Mouse (Mus musculus): ENCODE results near the gene Ucma. TPM values are rescaled to one million over a fixed set of nuclear protein-coding genes. Genes with fewer than 3 reads are reported as not detected.

The Ucma gene
- polyA plus RNA-seq, 1 experiment from 2014 or later = not detected

GRCm38 (mm10) chr2:4978091-4978490 is 2.2 kb downstream of the Ucma start:
- no peaks in the 10 kb centered on the region; the same call in 1 of the 2 replicates for H3K4me1 ChIP-seq (replicated peaks)
- H3K9ac ChIP-seq = no peak overlapping the region

GRCm38 (mm10) chr2:4983987-4984386 is 8.1 kb downstream of the Ucma start:
- H3K4me3 ChIP-seq (replicated peaks) = no peak overlapping the region

More at GRCm38 (mm10) chr2:4978091-4978490, 2.2 kb downstream of the Ucma start:
- ATAC-seq (ENCODE audit: low read depth) (no peak), DNase-seq (no peak)
- H3K4me2 ChIP-seq = no peak overlapping the region
- no peaks in the 10 kb centered on the region for H3K36me3 ChIP-seq
- H3K27me3 ChIP-seq = no peaks in the 10 kb centered on the region
- no peaks in the 10 kb centered on the region for H3K9me3 ChIP-seq (replicated peaks)
- no peak overlapping the region for H3K27ac ChIP-seq
- 38% methylated on average over 8 of the region's 8 CpGs for WGBS (ENCODE audit: insufficient replicate concordance)
- no peak overlapping the region for H3K4me3 ChIP-seq (replicated peaks)

GRCm38 (mm10) chr2:4985000-4985399 is 9.1 kb downstream of the Ucma start:
- H3K4me1 ChIP-seq (replicated peaks) = no peaks in the 10 kb centered on the region; the same call in 1 of the 2 replicates
- H3K36me3 ChIP-seq = peaks cover 11% of the 10 kb centered on the region; the same call in 1 of the 2 replicates
- 67% methylated on average over 6 of the region's 6 CpGs for WGBS (ENCODE audit: insufficient replicate concordance)
- no peaks in the 10 kb centered on the region for H3K9me3 ChIP-seq (replicated peaks)
- H3K4me3 ChIP-seq (replicated peaks) = no peak overlapping the region
- DNase-seq = no peak
- H3K4me2 ChIP-seq = no peak overlapping the region
- H3K27me3 ChIP-seq = no peaks in the 10 kb centered on the region
- no peak overlapping the region for H3K9ac ChIP-seq
- H3K27ac ChIP-seq = no peak overlapping the region
- ATAC-seq (ENCODE audit: low read depth) = no peak

More at GRCm38 (mm10) chr2:4983987-4984386, 8.1 kb downstream of the Ucma start:
- Histone ChIP-seq H3K36me3 (0 out of 2 replicates have a peak, but pooled peaks cover 5% of the 10 kb centered on the region), H3K27me3 (no peaks in the 10 kb centered on the region), H3K27ac (no peak overlapping the region), H3K4me2 (no peak overlapping the region), H3K9ac (no peak overlapping the region), H3K4me1 (replicated peaks) (no peaks in the 10 kb centered on the region; the same call in 1 of the 2 replicates), H3K9me3 (replicated peaks) (no peaks in the 10 kb centered on the region)
- 41% methylated on average over 5 of the region's 5 CpGs for WGBS (ENCODE audit: insufficient replicate concordance)
- no peak for ATAC-seq (ENCODE audit: low read depth)
- no peak for DNase-seq

- ATAC-seq (ENCODE audit: low read depth) (no peak), DNase-seq (no peak)
- WGBS (ENCODE audit: insufficient replicate concordance) = 84% methylated on average over 4 of the region's 4 CpGs
- Histone ChIP-seq H3K27ac (no peak overlapping the region), H3K36me3 (peaks cover 28% of the 10 kb centered on the region), H3K4me3 (replicated peaks) (no peak overlapping the region), H3K4me2 (no peak overlapping the region), H3K9ac (no peak overlapping the region), H3K9me3 (replicated peaks) (no peaks in the 10 kb centered on the region), H3K27me3 (no peaks in the 10 kb centered on the region), H3K4me1 (replicated peaks) (no peaks in the 10 kb centered on the region; the same call in 1 of the 2 replicates)
These were observed 10.9 kb downstream of the Ucma start for GRCm38 (mm10) chr2:4986798-4987197.

DNA sequence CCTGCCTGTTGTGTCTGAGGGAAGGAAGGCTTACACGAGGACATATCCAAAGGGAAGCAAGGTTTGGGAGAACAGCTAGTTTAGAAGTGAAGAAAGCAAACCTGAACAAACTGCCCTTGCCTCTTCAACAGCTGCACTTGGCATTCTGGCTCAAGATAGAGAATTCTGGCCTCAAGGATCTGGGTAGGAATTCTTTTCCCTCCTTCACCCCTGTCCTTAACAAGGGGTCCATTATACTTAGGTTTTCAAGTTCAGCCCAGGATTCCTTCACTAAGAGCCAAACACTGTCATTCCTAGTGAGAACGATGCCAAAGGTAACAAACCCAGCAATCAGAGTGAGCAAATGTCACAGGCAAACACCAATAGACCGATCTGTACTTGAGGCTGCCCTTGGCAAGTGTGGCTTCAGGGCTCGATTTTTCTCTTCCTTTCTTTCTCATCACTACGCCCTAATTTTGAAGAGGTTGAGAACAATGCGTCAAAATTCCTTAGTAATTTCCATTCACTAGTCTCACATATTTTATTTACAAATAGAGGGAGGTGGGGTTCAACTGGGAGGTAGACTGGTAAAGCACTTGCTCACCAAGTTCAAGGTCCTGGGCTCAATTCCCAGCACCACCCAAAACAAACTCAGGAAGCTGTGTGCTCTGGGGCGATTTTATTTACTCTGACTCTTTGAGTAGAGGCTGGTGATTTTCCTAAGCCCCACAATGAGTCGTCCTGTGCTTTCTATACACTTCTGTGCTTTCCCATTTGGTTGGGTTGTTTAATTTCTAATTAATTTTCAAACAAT is 11.7 kb downstream of the Ucma start:
- 72% methylated on average over 8 of the region's 8 CpGs for WGBS (ENCODE audit: insufficient replicate concordance)
- Histone ChIP-seq H3K4me3 (replicated peaks) (no peak overlapping the region), H3K27ac (no peak overlapping the region), H3K36me3 (peaks cover 35% of the 10 kb centered on the region), H3K9ac (no peak overlapping the region), H3K9me3 (replicated peaks) (no peaks in the 10 kb centered on the region), H3K4me2 (no peak overlapping the region), H3K4me1 (replicated peaks) (no peaks in the 10 kb centered on the region; the same call in 1 of the 2 replicates), H3K27me3 (no peaks in the 10 kb centered on the region)
- ATAC-seq (ENCODE audit: low read depth) (no peak), DNase-seq (no peak)

GRCm38 (mm10) chr2:4988826-4989424 is 13.0 kb downstream of the Ucma start:
- no peak overlapping the region for H3K9ac ChIP-seq
- peaks cover 49% of the 10 kb centered on the region for H3K36me3 ChIP-seq
- ATAC-seq (ENCODE audit: low read depth) (no peak), DNase-seq (no peak)
- no peak overlapping the region for H3K4me2 ChIP-seq
- H3K27me3 ChIP-seq = no peaks in the 10 kb centered on the region
- 73% methylated on average over 11 of the region's 11 CpGs for WGBS (ENCODE audit: insufficient replicate concordance)
- H3K9me3 ChIP-seq (replicated peaks) = no peaks in the 10 kb centered on the region
- no peaks in the 10 kb centered on the region; the same call in 1 of the 2 replicates for H3K4me1 ChIP-seq (replicated peaks)
- H3K27ac ChIP-seq = no peak overlapping the region
- H3K4me3 ChIP-seq (replicated peaks) = no peak overlapping the region

DNA sequence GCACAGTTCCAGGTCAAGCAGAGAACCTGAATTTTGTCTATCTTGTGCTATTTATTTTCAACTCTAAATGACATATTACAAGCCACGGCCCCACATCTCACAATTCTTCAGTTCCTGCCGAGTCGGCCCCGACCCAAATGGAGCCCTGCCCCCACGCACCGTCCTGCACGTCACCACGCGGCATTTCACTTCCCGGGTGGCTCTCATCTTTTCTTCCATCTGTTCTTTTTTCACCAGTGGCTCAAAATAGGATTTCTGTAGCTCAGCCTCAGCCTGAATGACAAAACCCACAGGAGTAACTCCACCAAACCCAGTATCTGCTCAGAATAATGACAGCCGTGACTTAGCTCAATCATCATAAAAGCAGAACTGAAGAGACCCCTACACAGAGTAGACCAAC is 17.7 kb downstream of the Ucma start:
- ATAC-seq (ENCODE audit: low read depth) = no peak
- DNase-seq = no peak
- WGBS (ENCODE audit: insufficient replicate concordance) = 84% methylated on average over 11 of the region's 11 CpGs
- Histone ChIP-seq H3K9ac (no peak overlapping the region), H3K4me1 (replicated peaks) (no peaks in the 10 kb centered on the region), H3K27ac (no peak overlapping the region), H3K4me3 (replicated peaks) (no peak overlapping the region), H3K36me3 (peaks cover 93% of the 10 kb centered on the region), H3K27me3 (no peaks in the 10 kb centered on the region), H3K9me3 (replicated peaks) (no peaks in the 10 kb centered on the region), H3K4me2 (no peak overlapping the region)

DNA sequence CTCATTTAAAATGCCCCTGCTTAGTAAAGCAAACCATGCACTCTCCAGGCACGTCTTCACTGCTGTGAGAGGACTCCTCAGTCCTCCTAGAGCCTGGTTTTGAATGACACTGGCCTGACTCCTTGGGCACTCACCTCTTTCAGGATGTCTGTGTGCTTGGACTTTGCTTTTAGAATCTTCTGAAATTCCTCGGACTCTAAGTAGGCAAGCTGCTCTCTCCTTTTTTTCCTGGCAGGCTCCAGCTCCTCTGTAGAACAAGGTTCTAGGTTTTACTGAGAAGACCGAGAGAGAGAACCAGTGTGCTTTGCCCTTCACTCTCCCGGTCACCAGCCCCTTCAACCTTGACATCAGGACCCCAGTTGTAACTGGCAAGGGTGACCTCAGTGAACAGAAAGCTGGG is 18.5 kb downstream of the Ucma start:
- ATAC-seq (ENCODE audit: low read depth) = no peak

DNA sequence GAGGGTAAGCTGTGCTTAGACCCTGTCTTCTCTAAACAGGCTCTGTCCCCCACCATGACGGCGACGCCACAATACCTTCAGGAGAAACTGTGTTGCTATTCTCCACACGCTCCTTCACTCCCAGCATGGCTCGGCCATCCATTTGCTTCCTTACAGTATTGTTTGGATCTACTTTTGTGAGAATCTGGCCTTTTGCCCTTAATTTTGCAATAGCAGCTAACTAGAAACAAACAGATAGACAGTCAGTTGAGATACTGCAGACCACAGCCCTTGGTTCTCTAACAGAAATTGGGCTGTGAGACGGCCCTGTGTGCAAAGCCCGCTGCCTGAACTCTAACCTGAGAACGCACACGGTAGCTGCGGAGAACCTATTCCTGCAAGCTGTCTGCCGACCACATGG is 19.7 kb downstream of the Ucma start:
- H3K4me3 ChIP-seq (replicated peaks) = no peak overlapping the region
- H3K9ac ChIP-seq = no peak overlapping the region
- H3K27ac ChIP-seq = no peak overlapping the region
- H3K27me3 ChIP-seq = no peaks in the 10 kb centered on the region
- no peak overlapping the region for H3K4me2 ChIP-seq
- 87% methylated on average over 11 of the region's 11 CpGs for WGBS (ENCODE audit: insufficient replicate concordance)
- no peak for DNase-seq
- no peaks in the 10 kb centered on the region for H3K9me3 ChIP-seq (replicated peaks)
- peaks cover 97% of the 10 kb centered on the region for H3K36me3 ChIP-seq
- no peaks in the 10 kb centered on the region for H3K4me1 ChIP-seq (replicated peaks)
- no peak for ATAC-seq (ENCODE audit: low read depth)

More for the DNA sequence above, 18.5 kb downstream of the Ucma start:
- Histone ChIP-seq H3K27me3 (no peaks in the 10 kb centered on the region), H3K4me2 (no peak overlapping the region), H3K36me3 (peaks cover 97% of the 10 kb centered on the region), H3K9ac (no peak overlapping the region), H3K9me3 (replicated peaks) (no peaks in the 10 kb centered on the region), H3K4me1 (replicated peaks) (no peaks in the 10 kb centered on the region), H3K27ac (no peak overlapping the region), H3K4me3 (replicated peaks) (no peak overlapping the region)
- 84% methylated on average over 4 of the region's 4 CpGs for WGBS (ENCODE audit: insufficient replicate concordance)
- DNase-seq = no peak

GRCm38 (mm10) chr2:4996421-4996824 is 20.5 kb downstream of the Ucma start:
- Histone ChIP-seq H3K9ac (no peak overlapping the region), H3K4me3 (replicated peaks) (no peak overlapping the region), H3K36me3 (peaks cover 97% of the 10 kb centered on the region), H3K9me3 (replicated peaks) (no peaks in the 10 kb centered on the region), H3K27me3 (no peaks in the 10 kb centered on the region), H3K27ac (no peak overlapping the region), H3K4me2 (no peak overlapping the region), H3K4me1 (replicated peaks) (no peaks in the 10 kb centered on the region)
- WGBS (ENCODE audit: insufficient replicate concordance) = 85% methylated on average over 6 of the region's 6 CpGs
- DNase-seq (no peak), ATAC-seq (ENCODE audit: low read depth) (peak; percentile 37)

DNA sequence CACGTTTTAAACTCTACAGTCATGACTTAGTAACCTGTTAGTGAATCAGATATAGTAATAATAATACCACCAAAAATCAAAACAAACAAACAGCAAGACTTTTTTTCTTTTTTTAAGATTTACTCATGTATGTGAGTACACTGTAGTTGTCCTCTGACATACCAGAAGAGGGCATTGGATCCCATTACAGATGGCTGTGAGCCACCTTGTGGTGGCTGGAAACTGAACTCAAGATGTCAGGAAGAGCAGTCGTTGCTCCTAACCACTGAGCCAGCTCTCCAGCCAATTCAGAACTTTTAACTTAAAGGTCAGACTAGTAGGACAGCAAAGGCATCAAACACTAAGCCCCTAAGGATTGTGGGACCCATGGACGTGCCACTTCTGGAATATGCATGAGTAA is 23.0 kb downstream of the Ucma start:
- peaks cover 98% of the 10 kb centered on the region for H3K36me3 ChIP-seq
- no peak for ATAC-seq (ENCODE audit: low read depth)
- no peaks in the 10 kb centered on the region for H3K27me3 ChIP-seq
- H3K4me3 ChIP-seq (replicated peaks) = no peak overlapping the region
- no peaks in the 10 kb centered on the region for H3K4me1 ChIP-seq (replicated peaks)
- 65% methylated on average over 3 of the region's 3 CpGs for WGBS (ENCODE audit: insufficient replicate concordance)
- no peak overlapping the region for H3K4me2 ChIP-seq
- H3K27ac ChIP-seq = no peak overlapping the region
- no peak overlapping the region for H3K9ac ChIP-seq
- H3K9me3 ChIP-seq (replicated peaks) = no peaks in the 10 kb centered on the region
- DNase-seq = no peak

Measured in liver, embryonic 13.5 days (tissue).